Mouse (Mus musculus) E14TG2a.4 (cell line): ENCODE measurements around the gene Ltb.
A peak's percentile ranks its signal among the peaks of the same experiment; 100 is the strongest.

Source experiments
- H3K27me3 ChIP-seq: 2 replicates; pipeline ENCODE4 v1.6.1; 2014; ENCODE audit warnings: low read length, control low read depth; ENCODE audit not compliant: insufficient read depth
- H3K36me3 ChIP-seq: 2 replicates; pipeline ENCODE4 v1.6.1; 2014; ENCODE audit warnings: low read length, control low read depth; ENCODE audit not compliant: insufficient read depth
- H3K4me1 ChIP-seq: replicated peaks from 2 replicates; pipeline ENCODE4 v1.6.1; 2014; ENCODE audit warnings: low read depth, low read length, control low read depth
- H3K4me3 ChIP-seq: replicated peaks from 2 replicates; pipeline ENCODE4 v1.5.1; 2014; ENCODE audit warnings: mild to moderate bottlenecking, low read length
- H3K9me3 ChIP-seq: 2 replicates; pipeline ENCODE4 v1.6.1; 2014; ENCODE audit warnings: low read length, control low read depth
- CTCF ChIP-seq: conservative IDR thresholded peaks from 2 replicates; pipeline ENCODE4 v1.5.1; 2014; ENCODE audit warnings: low read length
- NANOG ChIP-seq: IDR thresholded peaks from 2 replicates; pipeline ENCODE4 v1.6.1; 2014; ENCODE audit warnings: borderline replicate concordance, low read length, mixed read lengths
- POU5F1 ChIP-seq: IDR thresholded peaks from 2 replicates; pipeline ENCODE4 v1.6.1; 2014; ENCODE audit warnings: low read length, borderline replicate concordance

Gene Ltb

GRCm38 (mm10) chr17:35201787-35202186, 7.5 kb downstream of the Ltb start, which contains the start of gene Tnf:
TSS of gene Tnf (minus strand) at chr17:35202007.
- H3K4me3 ChIP-seq, result no peak within 1 kb of the TSS
- peaks cover 97% of the 10 kb centered on the region for H3K27me3 ChIP-seq
- H3K9me3 ChIP-seq, result 0 out of 2 replicates have a peak, but pooled peaks cover 5% of the 10 kb centered on the region
- TF ChIP-seq NANOG, result no peak
- TF ChIP-seq CTCF, result no peak
- TF ChIP-seq POU5F1, result no peak
- peaks cover 25% of the 10 kb centered on the region; the same call in 1 of the 2 replicates for H3K4me1 ChIP-seq
- H3K36me3 ChIP-seq, result no peaks in the 10 kb centered on the region

- H3K36me3 ChIP-seq, result no peaks in the 10 kb centered on the region
- TF ChIP-seq CTCF, result no peak
- no peak for TF ChIP-seq NANOG
- TF ChIP-seq POU5F1, result no peak
- H3K27me3 ChIP-seq, result peaks cover 93% of the 10 kb centered on the region
- H3K4me1 ChIP-seq, result peaks cover 25% of the 10 kb centered on the region; the same call in 1 of the 2 replicates
- H3K4me3 ChIP-seq, result no peak overlapping the region
- 0 out of 2 replicates have a peak, but pooled peaks cover 5% of the 10 kb centered on the region for H3K9me3 ChIP-seq
Measured at GRCm38 (mm10) chr17:35202442-35202841, 8.2 kb downstream of the Ltb start.

DNA sequence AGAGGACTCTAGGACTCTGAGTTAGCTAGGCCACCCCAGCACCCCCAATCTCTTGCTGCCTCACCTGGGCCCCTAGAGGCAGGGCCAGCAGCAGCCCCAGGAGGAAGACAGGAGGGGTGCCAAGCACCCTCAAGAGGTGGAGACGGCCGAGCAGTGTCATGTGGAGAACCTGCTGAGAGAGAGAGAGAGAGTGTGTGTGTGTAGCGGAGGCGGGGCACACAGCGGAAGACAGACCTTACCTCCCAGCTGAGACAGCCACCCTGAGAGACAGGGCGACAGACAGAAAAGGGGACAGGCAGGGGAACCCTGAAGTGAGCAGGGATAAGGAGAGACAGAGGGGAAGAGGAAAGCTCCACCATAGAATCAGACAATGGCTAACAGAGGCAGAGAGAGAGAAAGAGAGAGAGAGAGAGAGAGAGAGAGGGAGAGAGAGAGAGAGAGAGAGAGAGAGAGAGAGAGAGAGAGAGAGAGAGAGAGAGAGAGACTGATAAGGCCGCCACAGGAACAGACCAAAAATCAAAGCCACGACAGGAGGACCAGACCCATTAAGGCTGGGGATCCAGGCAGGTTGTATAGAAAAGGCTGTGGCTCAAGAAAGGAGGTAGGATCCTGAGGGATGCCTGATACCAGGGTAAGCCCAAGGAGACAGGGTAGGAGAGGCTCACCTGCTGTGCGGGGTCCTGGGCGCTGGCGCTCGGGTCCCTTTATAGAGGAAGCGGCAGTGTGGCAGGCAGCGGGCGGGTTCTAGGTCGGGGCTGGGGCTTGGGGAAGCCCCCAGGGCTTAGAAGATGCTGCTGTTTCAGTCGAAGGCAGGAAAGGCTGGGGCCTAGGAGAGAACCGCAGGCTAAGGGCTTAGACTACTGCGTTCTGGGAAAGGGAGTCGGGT, 10.5 kb downstream of the Ltb start, which contains the start of gene Lta:
Lta (minus strand) TSS at position 858 of the 886 bp plus-strand sequence.
- peak within 1 kb of the TSS; percentile 62 for H3K4me3 ChIP-seq
- no peaks in the 10 kb centered on the region for H3K9me3 ChIP-seq
- no peaks in the 10 kb centered on the region for H3K36me3 ChIP-seq
- no peak for TF ChIP-seq CTCF
- TF ChIP-seq POU5F1, result no peak
- TF ChIP-seq NANOG, result no peak
- H3K4me1 ChIP-seq, result peaks cover 17% of the 10 kb centered on the region; the same call in 1 of the 2 replicates
- peaks cover 94% of the 10 kb centered on the region for H3K27me3 ChIP-seq

DNA sequence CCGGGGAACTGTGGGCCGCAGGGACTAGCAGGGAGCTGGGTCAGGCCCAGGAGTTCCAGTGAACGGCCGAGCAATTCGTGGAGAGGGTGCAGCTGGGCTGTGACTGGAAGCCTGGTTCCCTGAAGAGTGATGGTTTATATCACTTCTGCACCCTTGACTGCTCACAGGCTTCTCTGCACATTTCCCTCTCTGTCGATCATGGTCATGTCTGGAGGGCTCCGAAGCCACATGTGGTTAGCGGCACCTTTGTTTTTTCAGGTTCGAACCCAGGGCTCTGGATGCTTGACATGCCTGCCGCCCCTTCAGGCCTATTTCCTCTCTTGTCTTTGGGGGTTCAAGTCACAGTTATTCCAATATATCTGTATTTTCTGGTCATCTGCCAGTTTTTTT, 11.1 kb downstream of the Ltb start:
- H3K9me3 ChIP-seq, result no peaks in the 10 kb centered on the region
- H3K4me3 ChIP-seq, result peak overlapping the region; percentile 62
- H3K36me3 ChIP-seq, result no peaks in the 10 kb centered on the region
- peaks cover 17% of the 10 kb centered on the region; the same call in 1 of the 2 replicates for H3K4me1 ChIP-seq
- peaks cover 94% of the 10 kb centered on the region for H3K27me3 ChIP-seq
- TF ChIP-seq POU5F1 (no peak), NANOG (no peak), CTCF (no peak)

GRCm38 (mm10) chr17:35209785-35210535, 15.7 kb downstream of the Ltb start:
- no peak for TF ChIP-seq POU5F1
- TF ChIP-seq CTCF, result no peak
- no peak for TF ChIP-seq NANOG
- Histone ChIP-seq H3K4me3 (no peak overlapping the region), H3K36me3 (no peaks in the 10 kb centered on the region), H3K9me3 (no peaks in the 10 kb centered on the region), H3K27me3 (peaks cover 89% of the 10 kb centered on the region), H3K4me1 (peaks cover 6% of the 10 kb centered on the region; the same call in 1 of the 2 replicates)

DNA sequence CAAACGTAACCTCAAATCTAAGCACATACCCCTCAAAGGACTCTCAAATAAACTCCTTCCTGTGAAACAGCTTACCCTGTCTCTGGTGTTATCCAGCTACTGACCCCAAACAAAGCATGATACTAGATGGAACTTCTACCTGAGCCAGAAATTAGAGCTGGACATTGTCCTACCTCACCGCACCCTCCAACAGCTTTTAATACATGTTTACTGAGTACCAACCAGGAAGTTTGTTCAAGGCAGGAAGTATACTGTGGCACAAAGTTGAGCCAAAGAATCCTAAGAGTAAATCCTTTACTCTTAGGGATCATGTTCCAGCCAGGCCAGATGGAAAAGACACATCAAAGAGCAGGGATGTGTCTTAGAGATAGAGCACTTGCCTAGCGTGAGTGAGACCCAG, 16.4 kb downstream of the Ltb start:
- H3K4me1 ChIP-seq, result no peaks in the 10 kb centered on the region; the same call in 1 of the 2 replicates
- H3K4me3 ChIP-seq, result no peak overlapping the region
- H3K27me3 ChIP-seq, result peaks cover 90% of the 10 kb centered on the region
- H3K9me3 ChIP-seq, result no peaks in the 10 kb centered on the region
- no peak for TF ChIP-seq CTCF
- no peaks in the 10 kb centered on the region for H3K36me3 ChIP-seq

DNA sequence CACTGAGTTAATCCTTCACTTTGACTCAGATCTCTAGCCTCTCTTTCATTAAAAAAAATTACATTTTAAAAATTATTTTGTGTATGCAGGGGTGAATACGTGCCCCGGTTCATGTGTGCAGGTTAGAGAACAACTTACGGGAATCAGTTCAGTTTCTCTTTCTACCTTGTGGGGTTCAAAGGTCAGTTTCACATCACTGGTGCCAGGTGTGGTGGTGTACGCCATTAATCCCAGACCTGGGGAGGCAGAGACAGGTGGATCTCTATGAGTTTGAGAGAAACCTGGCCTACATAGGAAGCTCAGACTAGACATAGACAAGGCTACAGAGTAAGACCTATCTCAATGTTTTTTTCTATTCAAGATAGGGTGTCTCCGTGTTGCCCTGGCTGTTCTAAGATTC, 18.8 kb downstream of the Ltb start:
- no peaks in the 10 kb centered on the region for H3K36me3 ChIP-seq
- no peaks in the 10 kb centered on the region for H3K9me3 ChIP-seq
- no peak overlapping the region for H3K4me3 ChIP-seq
- H3K27me3 ChIP-seq, result peaks cover 88% of the 10 kb centered on the region
- no peaks in the 10 kb centered on the region; the same call in 1 of the 2 replicates for H3K4me1 ChIP-seq
- TF ChIP-seq POU5F1, result no peak
- no peak for TF ChIP-seq CTCF
- no peak for TF ChIP-seq NANOG

DNA sequence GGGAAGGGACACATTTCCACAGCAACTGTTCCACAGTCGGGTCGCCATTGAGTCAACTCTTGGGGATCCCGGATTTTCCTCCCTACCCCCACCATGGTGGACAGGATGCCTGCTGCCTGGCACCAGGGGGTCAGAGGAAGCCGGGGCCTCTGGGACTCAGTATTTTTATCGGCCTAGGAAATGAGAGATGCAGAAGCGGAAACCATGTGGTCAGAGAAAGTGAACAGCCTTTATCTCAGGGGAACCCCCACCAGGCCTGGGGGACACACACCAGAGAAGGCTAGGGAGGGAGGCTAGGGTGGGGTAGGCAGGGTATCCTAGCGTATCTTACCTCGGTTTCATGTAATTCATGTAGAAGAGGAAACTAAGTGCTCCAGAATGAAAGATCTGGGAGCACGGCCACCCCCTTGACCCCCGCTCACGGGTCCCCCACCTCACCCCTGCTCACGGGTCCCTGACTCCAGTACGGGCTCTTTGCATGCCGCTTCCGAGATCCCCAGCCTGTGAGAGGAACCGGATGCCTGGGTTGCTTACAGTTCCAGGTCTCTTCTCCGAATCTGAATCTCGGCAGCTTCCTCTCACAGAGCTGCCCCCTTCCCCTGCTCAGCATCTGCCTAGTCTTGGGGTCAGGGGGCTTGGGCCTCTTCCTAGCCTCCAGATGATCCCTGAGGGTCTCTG, 24.4 kb downstream of the Ltb start:
- Histone ChIP-seq H3K4me3 (no peak overlapping the region), H3K9me3 (no peaks in the 10 kb centered on the region), H3K36me3 (peaks cover 25% of the 10 kb centered on the region), H3K4me1 (peaks cover 40% of the 10 kb centered on the region), H3K27me3 (peaks cover 57% of the 10 kb centered on the region)
- TF ChIP-seq POU5F1, result no peak
- no peak for TF ChIP-seq CTCF
- no peak for TF ChIP-seq NANOG
